Mouse (Mus musculus) stomach, postnatal 0 days (tissue): ENCODE measurements at regions not wholly inside any gene's neighbourhood (a gene's known extent, or its start where the extent isn't known, plus 50 kb on each side); places are given as distances from the start of the nearest gene placed in this dataset.
A peak's percentile ranks its signal among the peaks of the same experiment; 100 is the strongest.

Experiments
- ATAC-seq: fragments of 200-750 bp; cut with Nextera tagmentation; 2 replicates; pipeline ENCODE4 v1.8.0; 2017; ENCODE audit not compliant: low FRiP score, low TSS enrichment
- DNase-seq: peaks from one replicate; pipeline ENCODE4 v3.0.0-alpha.2; 2016; ENCODE audit warnings: low spot score
- H3K27ac ChIP-seq: fragments of 300-500 bp; sonication (generic); replicated peaks from 2 replicates; pipeline ENCODE4 v1.5.1; 2014; ENCODE audit warnings: mild to moderate bottlenecking, control low read depth
- H3K27me3 ChIP-seq: fragments of 300-500 bp; sonication (generic); 2 replicates; pipeline ENCODE4 v1.6.1; 2014; ENCODE audit warnings: low read length; ENCODE audit not compliant: control insufficient read depth, insufficient read depth
- H3K36me3 ChIP-seq: fragments of 300-500 bp; sonication (generic); 2 replicates; pipeline ENCODE4 v1.6.1; 2014; ENCODE audit warnings: low read length, mixed read lengths; ENCODE audit not compliant: control insufficient read depth, insufficient read depth
- H3K4me1 ChIP-seq: fragments of 300-500 bp; sonication (generic); replicated peaks from 2 replicates; pipeline ENCODE4 v1.6.1; 2014; ENCODE audit warnings: antibody characterized with exemption; ENCODE audit not compliant: control insufficient read depth, insufficient read depth
- H3K4me2 ChIP-seq: fragments of 300-500 bp; sonication (generic); replicated peaks from 2 replicates; pipeline ENCODE4 v1.6.1; 2014; ENCODE audit warnings: low read depth, mild to moderate bottlenecking, control low read depth, moderate library complexity
- H3K4me3 ChIP-seq: fragments of 300-500 bp; sonication (generic); 2 replicates; pipeline ENCODE4 v1.5.1; 2014; ENCODE audit warnings: low read depth, low read length, control low read depth
- H3K9ac ChIP-seq: fragments of 300-500 bp; sonication (generic); 2 replicates; pipeline ENCODE4 v1.6.1; 2014; ENCODE audit warnings: mild to moderate bottlenecking, low read length, control low read depth, mixed read lengths
- H3K9me3 ChIP-seq: fragments of 300-500 bp; sonication (generic); 2 replicates; pipeline ENCODE4 v1.6.1; 2016; ENCODE audit warnings: low read length; ENCODE audit not compliant: control insufficient read depth
- CTCF ChIP-seq: IDR thresholded peaks from 2 replicates; pipeline ENCODE4 v1.5.1; 2016; ENCODE audit warnings: antibody characterized with exemption, low read depth, mild to moderate bottlenecking, moderate library complexity
- EP300 ChIP-seq: optimal IDR thresholded peaks from 2 replicates; pipeline ENCODE3; 2016; ENCODE audit warnings: antibody characterized with exemption
- WGBS: fragments of 180-500 bp; shearing (Covaris S2); extraction: QIAGEN DNeasy Blood & Tissue Kit; methylation state at CpG from one replicate; pipeline ENCODE4 v1.1.7; 2014; 5-methylcytosine and 5-hydroxymethylcytosine counted together

- no peaks in the 10 kb centered on the region for H3K36me3 ChIP-seq
- no peaks in the 10 kb centered on the region for H3K4me1 ChIP-seq
- no peak for TF ChIP-seq EP300
- peak; percentile 42 for TF ChIP-seq CTCF
- no peaks in the 10 kb centered on the region for H3K9me3 ChIP-seq
- H3K27me3 ChIP-seq, result no peaks in the 10 kb centered on the region
- no peak for DNase-seq
- WGBS, result 86% methylated on average over 7 of the region's 7 CpGs
- ATAC-seq, result no peak
- H3K27ac ChIP-seq, result no peak overlapping the region
- no peak overlapping the region for H3K9ac ChIP-seq
- H3K4me3 ChIP-seq, result no peak overlapping the region
- H3K4me2 ChIP-seq, result no peak overlapping the region
Measured at GRCm38 (mm10) chr6:134320379-134320932, 75.7 kb upstream of the Bcl2l14 start.

- ATAC-seq (no peak), DNase-seq (no peak)
- 66% methylated on average over 3 of the region's 3 CpGs for WGBS
- H3K9me3 ChIP-seq, result no peaks in the 10 kb centered on the region
- TF ChIP-seq EP300 (no peak), CTCF (no peak)
- H3K9ac ChIP-seq, result no peak overlapping the region
- no peaks in the 10 kb centered on the region for H3K27me3 ChIP-seq
- H3K27ac ChIP-seq, result no peak overlapping the region
- no peak overlapping the region for H3K4me3 ChIP-seq
- H3K36me3 ChIP-seq, result no peaks in the 10 kb centered on the region
- no peak overlapping the region for H3K4me2 ChIP-seq
- no peaks in the 10 kb centered on the region for H3K4me1 ChIP-seq
Measured at GRCm38 (mm10) chr6:134324001-134324400, 72.1 kb upstream of the Bcl2l14 start.

DNA sequence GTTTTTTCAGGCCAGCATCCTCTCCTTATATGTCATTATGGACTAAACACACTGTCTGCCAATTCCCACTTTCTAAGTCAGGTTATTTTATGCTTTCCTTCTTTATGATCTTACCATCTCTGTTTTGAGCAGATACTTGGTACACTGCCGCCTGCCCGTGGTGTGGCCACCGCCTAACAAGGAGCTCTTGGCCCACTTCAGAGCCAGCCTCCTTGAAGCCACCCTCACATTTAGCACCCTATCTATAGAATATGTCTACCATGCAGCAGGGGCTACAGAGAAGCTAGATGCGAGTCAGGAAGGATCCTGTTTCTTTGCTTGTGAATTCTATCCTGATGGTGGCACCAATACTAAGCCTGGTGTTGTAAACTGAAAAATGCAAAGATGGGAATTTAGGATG, 70.6 kb upstream of the Bcl2l14 start:
- 96% methylated on average over 4 of the region's 4 CpGs for WGBS

GRCm38 (mm10) chr6:134329550-134330299, 66.4 kb upstream of the Bcl2l14 start:
- Histone ChIP-seq H3K36me3 (no peaks in the 10 kb centered on the region), H3K4me3 (no peak overlapping the region), H3K4me2 (no peak overlapping the region), H3K9ac (no peak overlapping the region), H3K4me1 (no peaks in the 10 kb centered on the region), H3K27ac (no peak overlapping the region), H3K27me3 (no peaks in the 10 kb centered on the region), H3K9me3 (no peaks in the 10 kb centered on the region)
- WGBS, result 50% methylated on average over 10 of the region's 10 CpGs
- DNase-seq (no peak), ATAC-seq (no peak)
- 0 out of 2 replicates have a peak, but pooled peaks have one; percentile 3 for TF ChIP-seq CTCF
- no peak for TF ChIP-seq EP300

More for the DNA sequence above, 70.6 kb upstream of the Bcl2l14 start:
- Histone ChIP-seq H3K9me3 (no peaks in the 10 kb centered on the region), H3K27ac (no peak overlapping the region), H3K36me3 (no peaks in the 10 kb centered on the region), H3K4me1 (no peaks in the 10 kb centered on the region), H3K4me2 (no peak overlapping the region), H3K4me3 (no peak overlapping the region), H3K27me3 (no peaks in the 10 kb centered on the region), H3K9ac (no peak overlapping the region)
- ATAC-seq, result no peak
- no peak for DNase-seq
- TF ChIP-seq CTCF, result no peak
- TF ChIP-seq EP300, result no peak

- Histone ChIP-seq H3K27ac (no peak overlapping the region), H3K4me3 (no peak overlapping the region), H3K9ac (no peak overlapping the region), H3K9me3 (no peaks in the 10 kb centered on the region), H3K36me3 (no peaks in the 10 kb centered on the region), H3K4me1 (no peaks in the 10 kb centered on the region), H3K27me3 (no peaks in the 10 kb centered on the region), H3K4me2 (no peak overlapping the region)
- no peak for DNase-seq
- no peak for ATAC-seq
- 92% methylated on average over 4 of the region's 4 CpGs for WGBS
- TF ChIP-seq EP300 (no peak), CTCF (no peak)
Measured at GRCm38 (mm10) chr6:134330300-134330640, 65.8 kb upstream of the Bcl2l14 start.

DNA sequence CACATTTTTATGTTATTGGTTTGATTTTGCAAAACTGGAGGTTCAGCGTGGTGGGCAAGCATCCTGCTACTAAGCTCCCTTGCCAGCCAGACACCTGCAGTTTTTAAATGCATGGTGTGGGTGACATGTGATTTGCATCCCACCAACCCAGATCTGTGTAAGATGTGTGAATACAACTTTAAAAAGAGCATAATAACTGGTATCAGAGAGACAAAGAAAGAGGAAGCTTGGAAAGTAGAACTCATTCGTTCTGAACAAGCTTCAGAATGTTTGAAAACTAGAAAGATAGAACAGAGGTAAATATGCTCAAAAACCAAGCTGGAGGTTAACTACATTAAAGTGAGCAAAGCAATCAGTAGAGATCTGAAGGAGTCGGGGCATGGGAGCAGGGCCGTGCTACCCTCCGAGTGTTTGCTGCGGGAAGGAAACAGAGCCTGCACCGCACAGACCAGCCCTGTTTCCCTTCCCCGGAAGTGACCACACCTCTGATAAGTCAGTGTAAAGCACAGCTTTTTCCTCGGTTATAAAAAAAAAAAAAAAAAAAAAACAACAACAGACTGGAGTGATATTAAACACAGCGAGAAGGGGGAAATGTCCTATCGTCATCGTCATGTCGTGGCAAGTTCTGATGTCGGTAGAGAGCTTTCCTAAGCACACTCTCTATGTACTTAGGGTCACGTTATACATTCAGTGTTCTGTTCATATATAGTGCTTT, 63.2 kb upstream of the Bcl2l14 start:
- Histone ChIP-seq H3K9me3 (no peaks in the 10 kb centered on the region), H3K9ac (no peak overlapping the region), H3K4me1 (no peaks in the 10 kb centered on the region), H3K27me3 (no peaks in the 10 kb centered on the region), H3K4me3 (no peak overlapping the region), H3K4me2 (no peak overlapping the region), H3K36me3 (no peaks in the 10 kb centered on the region), H3K27ac (no peak overlapping the region)
- TF ChIP-seq EP300 (no peak), CTCF (no peak)
- peak; percentile 27 for DNase-seq
- WGBS, result 44% methylated on average over 15 of the region's 15 CpGs
- peak; percentile 69; the same call in 1 of the 2 replicates for ATAC-seq
